Mouse (Mus musculus) liver, embryonic 16.5 days (tissue): ENCODE measurements around the gene Unc13d. TPM values are rescaled to one million over a fixed set of nuclear protein-coding genes. Genes with fewer than 3 reads are reported as not detected.

ENCODE experiments used
- ATAC-seq: fragments of 200-750 bp; cut with Nextera tagmentation; 2 replicates; pipeline ENCODE4 v1.8.0; 2017; ENCODE audit warnings: low read depth, mild to moderate bottlenecking, moderate number of reproducible peaks, moderate library complexity
- H3K27ac ChIP-seq: fragments of 300-500 bp; sonication (generic); 2 replicates; pipeline ENCODE4 v1.5.1; 2014; ENCODE audit warnings: mild to moderate bottlenecking, low read length
- H3K27me3 ChIP-seq: fragments of 300-500 bp; sonication (generic); 2 replicates; pipeline ENCODE4 v1.6.1; 2014; ENCODE audit warnings: low read depth, low read length, mixed read lengths; ENCODE audit not compliant: control insufficient read depth, insufficient read depth
- H3K36me3 ChIP-seq: fragments of 300-500 bp; sonication (generic); 2 replicates; pipeline ENCODE4 v1.6.1; 2014; ENCODE audit warnings: mild to moderate bottlenecking; ENCODE audit not compliant: control insufficient read depth, insufficient read depth
- H3K4me1 ChIP-seq: fragments of 300-500 bp; sonication (generic); 2 replicates; pipeline ENCODE4 v1.6.1; 2014; ENCODE audit warnings: low read depth, low read length, mixed read lengths; ENCODE audit not compliant: control insufficient read depth
- H3K4me2 ChIP-seq: fragments of 300-500 bp; sonication (generic); 2 replicates; pipeline ENCODE4 v1.6.1; 2014; ENCODE audit warnings: low read depth, low read length, mixed read lengths
- H3K4me3 ChIP-seq: fragments of 300-500 bp; sonication (generic); 2 replicates; pipeline ENCODE4 v1.5.1; 2014; ENCODE audit warnings: low read depth, mild to moderate bottlenecking, low read length
- H3K9ac ChIP-seq: fragments of 300-500 bp; sonication (generic); 2 replicates; pipeline ENCODE4 v1.6.1; 2014; ENCODE audit warnings: low read depth, low read length
- H3K9me3 ChIP-seq: fragments of 300-500 bp; sonication (generic); replicated peaks from 2 replicates; pipeline ENCODE4 v1.6.1; 2016; ENCODE audit warnings: low read length; ENCODE audit not compliant: control insufficient read depth
- WGBS: fragments of 180-500 bp; shearing (Covaris S2); extraction: QIAGEN DNeasy Blood & Tissue Kit; methylation state at CpG from one replicate; pipeline ENCODE4 v1.1.7; 2014; ENCODE audit not compliant: insufficient replicate concordance; 5-methylcytosine and 5-hydroxymethylcytosine counted together
- polyA plus RNA-seq: library from polyadenylated mRNA; unstranded; fragments of >200 nt; fragmentation: Nextera tagmentation; extraction: Ambion mirVana; gene quantifications from 2 replicates; pipeline ENCODE4 v1.2.1, GENCODE M21; 2015

Gene Unc13d
- polyA plus RNA-seq, 1 experiment from 2014 or later: 17.8 TPM

- Histone ChIP-seq H3K27ac (no peak overlapping the region), H3K4me2 (no peak overlapping the region), H3K27me3 (no peaks in the 10 kb centered on the region), H3K4me3 (no peak overlapping the region), H3K4me1 (no peaks in the 10 kb centered on the region; the same call in 1 of the 2 replicates), H3K9ac (no peak overlapping the region), H3K36me3 (peaks cover 30% of the 10 kb centered on the region), H3K9me3 (no peaks in the 10 kb centered on the region)
- WGBS: 84% methylated on average over 6 of the region's 6 CpGs
- no peak for ATAC-seq
Observed at GRCm38 (mm10) chr11:116045173-116045572, 32.6 kb downstream of the Unc13d start.

GRCm38 (mm10) chr11:116043286-116043685 lies 34.5 kb downstream of the Unc13d start:
- ATAC-seq: no peak
- no peak overlapping the region for H3K4me3 ChIP-seq
- H3K27ac ChIP-seq: no peak overlapping the region
- H3K9ac ChIP-seq: no peak overlapping the region
- no peaks in the 10 kb centered on the region for H3K9me3 ChIP-seq
- WGBS: 93% methylated on average over 1 of the region's 1 CpGs
- H3K36me3 ChIP-seq: peaks cover 15% of the 10 kb centered on the region
- H3K27me3 ChIP-seq: no peaks in the 10 kb centered on the region
- H3K4me1 ChIP-seq: no peaks in the 10 kb centered on the region; the same call in 1 of the 2 replicates
- no peak overlapping the region for H3K4me2 ChIP-seq

- no peak for ATAC-seq
- H3K27ac ChIP-seq: no peak overlapping the region
- H3K36me3 ChIP-seq: peaks cover 12% of the 10 kb centered on the region
- no peak overlapping the region for H3K9ac ChIP-seq
- no peaks in the 10 kb centered on the region for H3K9me3 ChIP-seq
- no peaks in the 10 kb centered on the region; the same call in 1 of the 2 replicates for H3K4me1 ChIP-seq
- WGBS: 63% methylated on average over 5 of the region's 5 CpGs
- no peak overlapping the region for H3K4me2 ChIP-seq
- H3K4me3 ChIP-seq: no peak overlapping the region
- no peaks in the 10 kb centered on the region for H3K27me3 ChIP-seq
Observed at GRCm38 (mm10) chr11:116042372-116043138, 35.2 kb downstream of the Unc13d start.

- no peak overlapping the region for H3K9ac ChIP-seq
- H3K4me3 ChIP-seq: no peak overlapping the region
- no peaks in the 10 kb centered on the region for H3K9me3 ChIP-seq
- WGBS: 85% methylated on average over 2 of the region's 2 CpGs
- H3K4me2 ChIP-seq: no peak overlapping the region
- no peaks in the 10 kb centered on the region; the same call in 1 of the 2 replicates for H3K4me1 ChIP-seq
- H3K27ac ChIP-seq: no peak overlapping the region
- H3K27me3 ChIP-seq: no peaks in the 10 kb centered on the region
- no peak for ATAC-seq
- H3K36me3 ChIP-seq: peaks cover 12% of the 10 kb centered on the region
Observed at GRCm38 (mm10) chr11:116041833-116042232, 35.9 kb downstream of the Unc13d start.

GRCm38 (mm10) chr11:116040593-116040992 lies 37.2 kb downstream of the Unc13d start:
- 75% methylated on average over 6 of the region's 6 CpGs for WGBS
- peaks cover 12% of the 10 kb centered on the region for H3K36me3 ChIP-seq
- no peak overlapping the region for H3K4me2 ChIP-seq
- no peak overlapping the region for H3K27ac ChIP-seq
- no peaks in the 10 kb centered on the region; the same call in 1 of the 2 replicates for H3K4me1 ChIP-seq
- no peak for ATAC-seq
- no peaks in the 10 kb centered on the region for H3K9me3 ChIP-seq
- no peak overlapping the region for H3K9ac ChIP-seq
- H3K4me3 ChIP-seq: no peak overlapping the region
- no peaks in the 10 kb centered on the region for H3K27me3 ChIP-seq

GRCm38 (mm10) chr11:116037826-116038225 lies 39.9 kb downstream of the Unc13d start:
- Histone ChIP-seq H3K4me2 (no peak overlapping the region), H3K4me1 (peaks cover 6% of the 10 kb centered on the region), H3K36me3 (peaks cover 12% of the 10 kb centered on the region), H3K27me3 (no peaks in the 10 kb centered on the region), H3K9ac (no peak overlapping the region), H3K27ac (no peak overlapping the region), H3K9me3 (no peaks in the 10 kb centered on the region), H3K4me3 (no peak overlapping the region)
- 85% methylated on average over 9 of the region's 9 CpGs for WGBS
- ATAC-seq: no peak

- Histone ChIP-seq H3K36me3 (peaks cover 8% of the 10 kb centered on the region), H3K4me3 (no peak overlapping the region), H3K27ac (no peak overlapping the region), H3K4me1 (peaks cover 10% of the 10 kb centered on the region), H3K27me3 (no peaks in the 10 kb centered on the region), H3K4me2 (no peak overlapping the region), H3K9me3 (no peaks in the 10 kb centered on the region), H3K9ac (no peak overlapping the region)
- 80% methylated on average over 3 of the region's 3 CpGs for WGBS
- no peak for ATAC-seq
Observed at GRCm38 (mm10) chr11:116036671-116037070, 41.1 kb downstream of the Unc13d start.

- Histone ChIP-seq H3K4me1 (peaks cover 19% of the 10 kb centered on the region), H3K9me3 (no peaks in the 10 kb centered on the region), H3K4me3 (no peak overlapping the region), H3K36me3 (no peaks in the 10 kb centered on the region; the same call in none of the 2 replicates), H3K9ac (no peak overlapping the region), H3K27me3 (no peaks in the 10 kb centered on the region), H3K27ac (no peak overlapping the region), H3K4me2 (no peak overlapping the region)
- 82% methylated on average over 6 of the region's 6 CpGs for WGBS
- no peak for ATAC-seq
Observed at GRCm38 (mm10) chr11:116034584-116034983, 43.2 kb downstream of the Unc13d start.
